Mouse (Mus musculus) lung, embryonic 14.5 days (tissue): Measurements from ENCODE around the gene Ube4a. TPM values are rescaled to one million over a fixed set of nuclear protein-coding genes. Genes with fewer than 3 reads are reported as not detected.

ENCODE experiments used
- ATAC-seq: fragments of 200-750 bp; cut with Nextera tagmentation; 2 replicates; pipeline ENCODE4 v1.8.0; 2017; ENCODE audit warnings: mild to moderate bottlenecking, moderate TSS enrichment, moderate library complexity; ENCODE audit not compliant: insufficient read depth
- DNase-seq: peaks from one replicate; pipeline ENCODE4 v3.0.0-alpha.2; 2015
- H3K27ac ChIP-seq: fragments of 300-500 bp; sonication (generic); 2 replicates; pipeline ENCODE4 v1.5.1; 2014; ENCODE audit warnings: low read depth, mild to moderate bottlenecking, moderate library complexity
- H3K27me3 ChIP-seq: fragments of 300-500 bp; sonication (generic); 2 replicates; pipeline ENCODE4 v1.6.1; 2014; ENCODE audit warnings: low read length, control low read depth; ENCODE audit not compliant: insufficient read depth
- H3K36me3 ChIP-seq: fragments of 300-500 bp; sonication (generic); 2 replicates; pipeline ENCODE4 v1.6.1; 2014; ENCODE audit warnings: control low read depth; ENCODE audit not compliant: insufficient read depth
- H3K4me1 ChIP-seq: fragments of 300-500 bp; sonication (generic); 2 replicates; pipeline ENCODE4 v1.6.1; 2014; ENCODE audit warnings: antibody characterized with exemption, control low read depth; ENCODE audit not compliant: insufficient read depth
- H3K4me2 ChIP-seq: fragments of 300-500 bp; sonication (generic); 2 replicates; pipeline ENCODE4 v1.6.1; 2014; ENCODE audit warnings: mild to moderate bottlenecking
- H3K4me3 ChIP-seq: fragments of 300-500 bp; sonication (generic); 2 replicates; pipeline ENCODE4 v1.5.1; 2014; ENCODE audit warnings: low read depth, low read length
- H3K9ac ChIP-seq: fragments of 300-500 bp; sonication (generic); 2 replicates; pipeline ENCODE4 v1.6.1; 2014
- H3K9me3 ChIP-seq: fragments of 300-500 bp; sonication (generic); 2 replicates; pipeline ENCODE4 v1.6.1; 2016; ENCODE audit warnings: low read depth, low read length, control low read depth
- CTCF ChIP-seq: IDR thresholded peaks from 2 replicates; pipeline ENCODE4 v1.5.1; 2016; ENCODE audit warnings: antibody characterized with exemption, low read depth
- WGBS: fragments of 180-500 bp; shearing (Covaris S2); extraction: QIAGEN DNeasy Blood & Tissue Kit; methylation state at CpG from one replicate; pipeline ENCODE4 v1.1.7; 2014; 5-methylcytosine and 5-hydroxymethylcytosine counted together
- polyA plus RNA-seq: library from polyadenylated mRNA; unstranded; fragments of >200 nt; fragmentation: Nextera tagmentation; extraction: Ambion mirVana; gene quantifications from 2 replicates; pipeline ENCODE4 v1.2.1, GENCODE M21; 2014

The Ube4a gene
- polyA plus RNA-seq, 1 experiment from 2014 or later, result 30.3 TPM

- ATAC-seq, result no peak
Measured at GRCm38 (mm10) chr9:45000249-45000648, 34.8 kb upstream of the Ube4a start.

GRCm38 (mm10) chr9:44999776-45000175, 34.4 kb upstream of the Ube4a start:
- ATAC-seq, result no peak

More at GRCm38 (mm10) chr9:45000249-45000648, 34.8 kb upstream of the Ube4a start:
- H3K9ac ChIP-seq, result no peak overlapping the region
- no peaks in the 10 kb centered on the region for H3K27me3 ChIP-seq
- no peak for TF ChIP-seq CTCF
- no peaks in the 10 kb centered on the region for H3K36me3 ChIP-seq
- no peaks in the 10 kb centered on the region for H3K4me1 ChIP-seq
- 50% methylated on average over 3 of the region's 3 CpGs for WGBS
- H3K27ac ChIP-seq, result no peak overlapping the region
- no peak overlapping the region for H3K4me3 ChIP-seq
- H3K9me3 ChIP-seq, result no peaks in the 10 kb centered on the region
- no peak for DNase-seq
- H3K4me2 ChIP-seq, result no peak overlapping the region

GRCm38 (mm10) chr9:44999171-44999570, 33.8 kb upstream of the Ube4a start:
- TF ChIP-seq CTCF, result no peak
- H3K4me2 ChIP-seq, result no peak overlapping the region
- ATAC-seq (no peak), DNase-seq (no peak)
- 57% methylated on average over 6 of the region's 6 CpGs for whole genome bisulfite sequencing
- no peak overlapping the region for H3K4me3 ChIP-seq
- no peaks in the 10 kb centered on the region for H3K9me3 ChIP-seq
- H3K27me3 ChIP-seq, result no peaks in the 10 kb centered on the region
- no peaks in the 10 kb centered on the region for H3K36me3 ChIP-seq
- no peak overlapping the region for H3K9ac ChIP-seq
- no peaks in the 10 kb centered on the region for H3K4me1 ChIP-seq
- no peak overlapping the region for H3K27ac ChIP-seq

More at GRCm38 (mm10) chr9:44999776-45000175, 34.4 kb upstream of the Ube4a start:
- no peaks in the 10 kb centered on the region for H3K36me3 ChIP-seq
- WGBS, result 71% methylated on average over 5 of the region's 5 CpGs
- no peak overlapping the region for H3K4me3 ChIP-seq
- H3K9ac ChIP-seq, result no peak overlapping the region
- no peak overlapping the region for H3K27ac ChIP-seq
- DNase-seq, result no peak
- no peak overlapping the region for H3K4me2 ChIP-seq
- no peak for TF ChIP-seq CTCF
- H3K4me1 ChIP-seq, result no peaks in the 10 kb centered on the region
- H3K27me3 ChIP-seq, result no peaks in the 10 kb centered on the region
- H3K9me3 ChIP-seq, result no peaks in the 10 kb centered on the region

- H3K4me1 ChIP-seq, result no peaks in the 10 kb centered on the region
- DNase-seq (no peak), ATAC-seq (no peak)
- H3K27ac ChIP-seq, result no peak overlapping the region
- 70% methylated on average over 11 of the region's 11 CpGs for WGBS
- no peaks in the 10 kb centered on the region for H3K36me3 ChIP-seq
- H3K4me2 ChIP-seq, result no peak overlapping the region
- no peak for TF ChIP-seq CTCF
- H3K4me3 ChIP-seq, result no peak overlapping the region
- H3K27me3 ChIP-seq, result no peaks in the 10 kb centered on the region
- no peak overlapping the region for H3K9ac ChIP-seq
- H3K9me3 ChIP-seq, result no peaks in the 10 kb centered on the region
Measured at GRCm38 (mm10) chr9:44998138-44998537, 32.7 kb upstream of the Ube4a start.

DNA sequence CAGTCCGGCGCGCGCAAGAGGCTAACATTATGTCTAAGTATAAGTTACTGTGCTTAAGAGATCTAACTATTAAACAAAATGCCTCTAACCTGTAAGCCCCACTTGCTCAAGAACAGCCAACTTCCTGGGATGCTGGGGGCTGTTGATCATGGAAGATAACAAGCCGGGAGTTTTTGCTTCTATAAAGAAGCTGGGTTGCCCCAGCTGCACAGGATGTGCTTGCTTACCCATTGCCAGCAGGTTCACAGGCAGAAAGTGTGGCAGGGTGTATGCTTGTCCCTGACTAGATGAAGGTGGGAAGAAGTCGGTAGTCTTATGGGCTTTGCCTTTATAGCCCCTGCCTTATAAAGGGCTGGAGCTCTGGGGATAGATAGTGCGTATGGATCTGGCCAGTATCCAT, 31.2 kb upstream of the Ube4a start:
- no peaks in the 10 kb centered on the region for H3K27me3 ChIP-seq
- no peaks in the 10 kb centered on the region for H3K4me1 ChIP-seq
- no peak for TF ChIP-seq CTCF
- H3K36me3 ChIP-seq, result no peaks in the 10 kb centered on the region
- H3K9ac ChIP-seq, result no peak overlapping the region
- no peak overlapping the region for H3K4me3 ChIP-seq
- ATAC-seq, result no peak
- no peak overlapping the region for H3K27ac ChIP-seq
- DNase-seq, result no peak
- H3K9me3 ChIP-seq, result no peaks in the 10 kb centered on the region
- 92% methylated on average over 7 of the region's 7 CpGs for WGBS
- no peak overlapping the region for H3K4me2 ChIP-seq

- Histone ChIP-seq H3K36me3 (no peaks in the 10 kb centered on the region), H3K4me1 (no peaks in the 10 kb centered on the region), H3K27ac (no peak overlapping the region), H3K9ac (no peak overlapping the region), H3K4me2 (no peak overlapping the region), H3K9me3 (no peaks in the 10 kb centered on the region), H3K4me3 (no peak overlapping the region), H3K27me3 (no peaks in the 10 kb centered on the region)
- ATAC-seq (no peak), DNase-seq (no peak)
- TF ChIP-seq CTCF, result no peak
- WGBS, result 70% methylated on average over 4 of the region's 4 CpGs
Measured at GRCm38 (mm10) chr9:44994962-44995361, 29.6 kb upstream of the Ube4a start.

DNA sequence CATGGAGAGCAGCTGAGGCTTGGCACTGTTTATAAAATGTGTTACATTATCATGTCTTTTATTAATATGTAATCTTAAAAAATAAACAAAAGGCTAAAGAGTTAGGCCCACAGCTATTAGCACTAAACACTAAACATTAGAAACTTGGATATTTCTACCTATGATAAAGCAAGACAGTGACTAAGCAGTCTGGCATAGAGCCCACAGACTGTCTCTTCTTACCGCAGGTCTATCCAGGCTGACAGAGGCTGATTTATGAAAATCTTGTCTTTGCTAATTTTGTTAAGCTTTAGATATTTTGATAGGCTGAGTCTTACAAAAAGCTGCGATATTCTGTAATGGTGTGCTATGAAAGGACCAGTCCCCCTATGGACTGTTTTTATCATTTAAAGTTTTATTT, 27.9 kb upstream of the Ube4a start:
- 78% methylated on average over 2 of the region's 2 CpGs for WGBS
- no peak for TF ChIP-seq CTCF
- Histone ChIP-seq H3K27me3 (no peaks in the 10 kb centered on the region), H3K9me3 (no peaks in the 10 kb centered on the region), H3K27ac (no peak overlapping the region), H3K4me3 (no peak overlapping the region), H3K4me2 (no peak overlapping the region), H3K9ac (no peak overlapping the region), H3K4me1 (no peaks in the 10 kb centered on the region), H3K36me3 (no peaks in the 10 kb centered on the region)
- ATAC-seq (no peak), DNase-seq (no peak)

GRCm38 (mm10) chr9:44992271-44992670, 26.9 kb upstream of the Ube4a start:
- H3K4me1 ChIP-seq, result no peaks in the 10 kb centered on the region
- H3K9me3 ChIP-seq, result no peaks in the 10 kb centered on the region
- no peak overlapping the region for H3K4me3 ChIP-seq
- ATAC-seq (no peak), DNase-seq (no peak)
- no peak overlapping the region for H3K27ac ChIP-seq
- no peaks in the 10 kb centered on the region for H3K27me3 ChIP-seq
- no peak overlapping the region for H3K9ac ChIP-seq
- no peak for TF ChIP-seq CTCF
- H3K4me2 ChIP-seq, result no peak overlapping the region
- no peaks in the 10 kb centered on the region for H3K36me3 ChIP-seq
